Mouse (Mus musculus): ENCODE results near the gene Lrrc51.
"Not testable (repeated sequence)": the region's sequence is repeated elsewhere in the genome, so short reads cannot be mapped to it uniquely, and the experiment has no call there.

Gene Lrrc51

DNA sequence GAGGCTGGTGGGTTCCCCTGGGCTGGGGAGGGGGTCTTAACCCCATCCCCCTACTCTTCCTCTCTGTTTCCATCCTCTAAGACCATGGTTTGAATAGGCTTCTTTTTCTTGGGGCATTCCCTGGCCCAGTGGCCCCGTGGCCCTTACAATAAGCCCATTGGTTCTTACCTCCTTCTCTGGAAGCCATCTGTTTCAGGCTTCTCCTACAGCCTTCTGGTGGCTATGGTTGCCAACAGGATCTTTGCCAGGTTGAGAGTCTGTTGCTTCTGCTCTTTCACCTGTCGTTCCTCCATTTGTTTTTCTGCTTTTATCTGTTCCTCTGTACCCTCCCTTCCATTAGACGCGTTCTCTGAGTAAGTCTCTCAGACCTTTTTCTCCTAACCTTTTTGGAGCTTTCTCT, 3.9 kb upstream of the Lrrc51 start:
- DNase-seq (ENCODE audit: low read depth), result no peak

DNA sequence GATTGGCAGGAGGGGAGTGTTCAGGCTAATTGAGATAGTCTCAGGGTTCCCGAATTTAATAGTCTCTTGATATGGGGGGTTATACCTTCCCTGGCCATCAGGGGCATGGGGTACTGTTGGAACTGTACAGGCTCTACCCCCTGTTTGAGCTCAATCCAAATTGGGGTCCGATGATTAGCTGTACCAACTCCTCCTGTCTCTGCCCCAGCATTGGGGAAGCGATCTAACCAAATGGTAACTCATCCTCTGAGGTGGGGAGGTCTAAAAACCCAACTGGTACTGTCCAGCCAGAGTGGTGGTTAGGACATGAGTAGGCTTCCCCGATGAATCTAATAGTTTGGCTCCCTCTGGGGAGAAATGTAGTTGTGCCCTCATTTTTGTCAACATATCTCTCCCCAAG, 3.3 kb upstream of the Lrrc51 start:
- no peak for DNase-seq (ENCODE audit: low read depth)

DNA sequence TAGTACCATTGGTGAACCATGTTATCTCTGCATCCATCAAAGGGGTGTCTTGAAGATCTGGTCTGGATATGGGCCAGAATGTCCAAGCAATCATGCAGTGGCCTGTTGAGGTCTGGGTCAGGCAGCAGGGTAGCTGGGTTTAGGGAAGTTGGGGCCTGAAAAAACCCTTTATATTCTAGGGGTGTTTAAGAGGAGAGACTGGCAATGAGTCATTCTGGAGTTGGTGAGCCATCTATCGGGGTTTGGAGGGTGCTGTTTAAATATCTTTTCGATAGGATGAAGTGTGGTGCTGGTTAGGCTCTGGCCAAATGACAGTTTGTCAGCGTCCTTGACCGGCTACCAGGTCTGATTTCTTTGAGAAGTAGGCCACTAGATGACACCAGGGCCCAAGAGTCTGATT, 2.3 kb upstream of the Lrrc51 start:
- DNase-seq (ENCODE audit: low read depth), result no peak

DNA sequence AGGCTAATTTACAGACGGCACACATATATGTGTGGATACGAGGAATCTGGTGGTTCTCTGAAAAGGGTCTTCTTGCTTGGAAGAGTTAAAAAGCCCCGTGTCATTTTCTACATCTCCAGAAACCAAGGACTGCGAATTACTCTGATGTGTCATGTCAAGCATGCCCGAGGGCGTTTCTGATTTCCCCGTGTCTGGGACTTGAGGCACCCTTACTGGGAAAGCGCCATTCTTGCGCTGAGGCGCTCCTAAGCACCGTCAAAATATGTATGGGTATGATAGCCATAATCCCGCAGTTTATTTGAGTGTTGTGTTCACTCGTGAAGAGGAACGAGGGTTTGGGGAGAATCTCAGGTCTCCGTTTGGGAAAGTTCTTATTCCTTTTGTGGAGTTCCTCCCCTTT, 395 bp downstream of the Lrrc51 start:
- DNase-seq (ENCODE audit: low read depth), result no peak

DNA sequence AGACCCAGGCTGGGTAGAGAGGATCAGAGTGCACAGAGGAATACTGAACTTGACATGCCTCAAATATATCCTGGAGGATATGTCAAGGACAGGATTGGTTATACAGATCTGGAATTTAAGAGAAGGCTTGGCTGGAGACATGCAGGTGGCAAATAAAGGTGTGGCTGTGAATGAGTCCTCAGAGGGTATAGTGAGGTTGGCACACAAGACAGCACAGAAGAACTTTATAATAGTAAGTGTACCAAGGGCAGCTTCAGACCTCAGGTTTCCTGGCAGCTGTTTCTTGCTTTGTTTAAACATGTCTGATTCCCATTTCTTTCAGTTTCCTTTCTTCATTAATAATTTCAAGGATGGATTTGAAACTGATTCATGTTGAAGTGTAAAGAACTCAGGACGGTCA, 1.1 kb downstream of the Lrrc51 start:
- DNase-seq (ENCODE audit: low read depth), result no peak

DNA sequence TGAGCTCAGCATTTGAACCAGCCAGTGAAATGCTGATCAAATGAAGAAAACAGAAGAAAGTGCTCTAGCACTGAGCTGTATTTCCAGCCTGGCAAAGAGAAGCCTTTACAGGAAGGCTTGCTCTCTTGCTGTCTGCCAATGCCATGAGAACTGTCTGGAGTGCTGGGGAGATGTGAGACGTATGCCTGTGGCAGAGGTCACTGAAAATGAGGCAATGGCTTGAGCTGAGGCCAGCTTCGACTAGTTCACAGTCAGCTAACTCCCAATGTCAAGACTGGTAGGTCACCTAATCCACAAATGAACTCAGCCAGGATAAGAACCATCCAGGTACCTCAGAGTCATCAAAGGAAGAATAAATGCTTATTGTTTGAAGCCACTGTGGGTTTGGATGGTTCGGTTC, 5.6 kb downstream of the Lrrc51 start:
- no peak for DNase-seq (ENCODE audit: low read depth)

DNA sequence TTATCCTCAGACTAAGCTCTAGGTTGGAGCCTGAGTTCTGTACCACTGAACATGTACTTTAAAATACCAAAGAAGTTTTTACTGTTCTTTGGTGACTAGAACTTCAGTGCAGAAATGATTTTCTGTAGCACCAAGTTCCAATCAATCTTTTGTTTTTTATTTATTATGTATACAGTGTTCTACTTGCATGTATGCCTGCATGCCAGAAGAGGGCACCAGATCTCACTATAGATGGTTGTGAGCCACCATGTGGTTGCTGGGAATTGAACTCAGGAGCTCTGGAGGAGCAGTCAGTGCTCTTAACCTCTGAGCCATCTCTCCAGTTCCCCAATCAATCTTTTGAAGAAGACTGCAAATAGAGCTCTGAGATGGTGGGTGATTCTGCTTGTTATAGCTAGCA, 7.8 kb downstream of the Lrrc51 start:
- not testable (repeated sequence) for DNase-seq (ENCODE audit: low read depth)

DNA sequence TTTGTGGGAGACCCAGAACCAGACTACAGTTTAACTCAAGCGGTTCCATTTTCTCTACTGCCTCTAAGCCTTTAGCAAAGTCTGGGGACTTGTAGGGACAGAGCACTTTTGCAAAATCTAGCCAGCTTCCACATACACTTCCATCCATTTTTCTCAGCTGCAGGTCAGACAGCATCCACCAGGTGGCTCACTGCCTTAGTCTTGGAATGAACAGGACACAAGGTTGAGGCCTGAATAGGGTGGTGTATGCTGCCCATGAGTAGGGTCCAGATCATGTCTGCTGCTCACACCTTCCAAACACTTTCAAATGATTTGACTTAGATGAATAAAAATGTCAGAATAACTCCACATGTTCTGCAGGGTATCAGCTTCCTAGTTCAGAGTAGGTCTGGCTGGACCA, 15.6 kb downstream of the Lrrc51 start:
- DNase-seq (ENCODE audit: low read depth), result peak; percentile 58

DNA sequence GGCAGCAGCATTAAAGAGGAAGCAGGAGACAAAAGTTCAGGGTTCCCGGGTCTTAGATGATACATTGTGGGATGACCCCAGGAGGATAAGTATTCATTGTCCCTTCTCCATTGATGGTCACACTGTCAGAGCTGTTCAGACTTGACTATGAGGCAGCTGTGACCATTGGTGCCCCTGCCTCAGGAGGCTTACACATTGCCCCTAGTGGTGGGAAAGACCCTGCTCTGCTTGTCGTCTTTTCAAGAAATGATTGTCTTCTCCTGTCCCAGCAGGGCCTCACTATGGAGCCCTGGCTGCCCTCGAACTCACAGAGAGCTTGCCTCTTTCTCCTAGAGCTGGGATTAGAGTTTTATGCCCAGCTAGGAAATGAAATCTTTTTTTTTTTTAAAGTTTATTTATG, 21.7 kb downstream of the Lrrc51 start:
- DNase-seq (ENCODE audit: low read depth), result no peak

DNA sequence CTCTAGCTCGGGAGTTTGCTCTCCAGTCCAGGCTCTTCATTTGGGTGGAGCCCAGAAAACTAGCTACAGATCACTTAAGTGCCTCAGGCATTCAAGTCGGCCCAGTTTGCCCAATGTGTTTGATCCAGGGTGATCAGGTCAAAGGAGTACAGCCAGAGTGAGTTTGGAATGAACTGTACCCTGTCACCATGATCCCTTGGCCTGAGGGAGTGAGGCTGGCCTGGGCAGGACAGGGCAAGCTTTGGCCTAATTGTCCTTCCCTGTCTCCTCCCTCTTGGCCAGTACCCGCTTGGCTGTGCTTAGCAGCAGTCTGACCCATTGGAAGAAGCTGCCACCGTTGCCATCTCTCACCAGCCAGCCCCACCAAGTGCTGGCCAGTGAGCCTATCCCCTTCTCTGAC, 23.6 kb downstream of the Lrrc51 start:
- DNase-seq (ENCODE audit: low read depth), result no peak

DNA sequence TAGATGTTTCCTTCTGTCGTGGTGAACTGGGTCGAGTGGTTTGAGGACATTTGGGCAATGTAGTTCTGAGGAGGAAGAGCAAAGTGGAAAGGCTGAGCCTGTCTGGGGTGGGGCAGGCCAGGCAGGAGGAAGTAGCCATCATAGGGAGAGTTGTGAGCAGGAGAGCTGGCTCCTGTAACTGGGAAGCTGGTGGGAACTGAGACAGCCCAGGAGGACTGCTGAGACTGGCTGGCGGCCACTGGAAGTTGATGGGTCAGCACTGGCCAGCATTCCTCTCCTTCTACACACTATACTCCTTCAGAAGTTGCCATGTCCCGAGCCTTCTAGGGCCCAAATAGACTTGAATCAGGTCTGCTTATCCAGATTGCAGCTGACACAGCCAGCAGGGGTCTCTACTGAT, 25.3 kb downstream of the Lrrc51 start:
- DNase-seq (ENCODE audit: low read depth), result no peak

DNA sequence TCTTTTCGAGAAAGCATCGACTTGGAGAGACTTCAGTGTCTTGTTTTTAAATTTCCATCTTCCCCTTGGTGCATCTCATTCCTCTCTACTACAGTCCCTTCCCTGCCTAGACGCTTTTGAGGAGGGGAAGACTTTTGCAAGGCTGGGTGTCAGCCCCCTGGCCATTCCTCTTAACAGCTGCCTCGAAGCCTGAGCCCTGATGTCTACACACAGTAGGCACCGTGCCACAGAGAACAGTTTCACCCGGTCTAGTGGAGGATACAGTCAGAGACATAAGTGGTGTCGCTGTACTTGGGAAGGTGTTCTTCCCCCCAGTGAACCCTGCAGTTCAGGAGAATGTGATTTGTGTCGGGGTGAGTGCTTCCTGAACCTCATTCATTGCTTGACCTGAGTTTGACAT, 27.0 kb downstream of the Lrrc51 start:
- DNase-seq (ENCODE audit: low read depth), result no peak

DNA sequence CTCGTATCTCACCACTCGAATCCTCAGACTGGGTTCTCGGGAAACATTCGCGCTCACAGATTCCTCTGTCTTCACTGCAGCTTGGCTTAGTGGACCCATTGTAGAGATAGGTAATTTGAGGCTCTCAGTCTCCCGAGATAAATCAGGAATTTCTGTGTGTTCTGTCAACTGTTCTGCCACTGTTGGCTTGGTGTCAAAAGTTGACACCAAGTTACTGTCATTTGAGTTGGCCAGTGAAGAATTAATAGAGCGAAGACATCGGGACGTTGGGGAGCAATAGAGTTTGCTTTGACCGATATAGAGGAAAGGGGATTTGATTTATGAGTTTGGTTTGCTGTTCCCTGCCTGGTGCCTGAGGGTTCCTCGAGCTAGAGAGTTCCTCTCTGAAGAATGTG, 27.4 kb downstream of the Lrrc51 start, which contains the start of gene Tomt:
Gene Tomt (minus strand): TSS at position 73 of the 395 bp plus-strand sequence.
- DNase-seq (ENCODE audit: low read depth), result no peak

DNA sequence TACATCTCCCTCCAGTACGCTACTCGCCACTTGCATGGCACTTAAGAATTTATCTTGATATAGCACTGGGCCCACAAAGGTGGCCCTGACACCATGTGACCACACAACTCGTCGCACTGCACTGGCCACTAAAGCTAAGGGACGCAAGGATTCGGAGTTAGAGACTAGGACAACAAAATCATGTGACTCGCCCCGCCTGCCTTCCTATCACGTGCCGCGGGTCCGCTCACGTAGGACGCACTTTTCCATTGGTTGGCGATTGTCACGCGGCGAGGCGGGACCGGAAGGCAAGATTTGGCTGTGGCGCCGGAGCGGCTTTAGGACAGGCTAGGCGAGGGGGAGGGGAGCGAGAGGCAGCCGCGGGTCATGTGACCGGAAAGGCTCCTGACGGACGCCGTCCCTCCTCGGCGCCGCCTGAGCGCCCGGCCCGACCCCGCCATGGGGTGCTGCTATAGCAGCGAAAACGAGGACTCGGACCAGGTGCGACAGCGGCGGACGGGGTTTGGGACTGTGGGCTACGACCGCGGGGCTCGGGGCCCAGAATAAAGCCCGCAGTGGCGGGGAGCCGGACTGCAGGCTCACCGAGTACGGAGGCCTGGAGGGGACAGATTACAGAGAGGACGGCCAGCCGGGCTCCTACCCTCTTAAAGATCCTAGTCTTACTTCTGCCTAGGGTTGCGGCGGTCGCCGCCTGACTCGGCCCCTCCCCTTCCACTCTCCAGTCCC, 28.0 kb downstream of the Lrrc51 start, which contains the start of gene Lamtor1:
Gene Lamtor1 (plus strand): TSS at position 344 of the 726 bp plus-strand sequence.
- peak; percentile 97 for DNase-seq (ENCODE audit: low read depth)

DNA sequence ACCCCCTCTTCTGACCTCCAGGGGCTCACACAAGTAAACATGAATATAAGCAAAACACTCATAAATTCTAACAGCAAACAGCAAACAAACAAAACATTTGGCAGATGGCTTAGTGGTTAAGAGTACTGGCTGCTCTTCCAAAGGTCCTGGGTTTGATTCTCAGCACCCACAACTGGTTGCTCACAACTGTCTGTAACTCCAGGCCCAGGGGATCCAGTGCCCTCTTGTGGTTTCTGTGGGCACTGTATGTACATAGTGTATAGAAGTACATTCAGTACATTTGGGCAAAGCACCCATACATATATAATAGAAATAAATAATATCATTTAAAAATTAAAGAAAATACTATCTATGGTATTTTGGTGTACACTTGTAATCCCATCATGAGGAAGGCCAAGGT, 30.8 kb downstream of the Lrrc51 start:
- no peak for DNase-seq (ENCODE audit: low read depth)

DNA sequence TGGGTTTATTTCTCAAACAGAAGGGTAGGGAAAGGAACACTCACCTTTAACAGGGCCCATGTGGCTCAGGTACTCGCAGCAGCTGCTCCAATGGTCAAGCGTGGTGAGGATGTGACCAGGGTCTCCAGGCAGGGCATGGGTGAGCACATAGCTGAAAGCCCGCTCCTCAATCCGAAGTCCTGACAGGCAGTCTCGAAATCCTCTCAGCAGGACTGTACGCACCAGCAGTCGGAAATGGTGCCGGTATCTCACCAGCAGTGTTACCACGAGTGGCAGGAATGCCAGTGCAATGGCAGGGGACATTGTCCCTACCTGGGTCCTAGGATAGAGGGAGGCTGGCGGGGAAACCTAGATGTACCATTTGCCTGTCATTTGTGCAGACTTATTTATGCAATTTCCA, 31.7 kb downstream of the Lrrc51 start:
- no peak for DNase-seq (ENCODE audit: low read depth)

DNA sequence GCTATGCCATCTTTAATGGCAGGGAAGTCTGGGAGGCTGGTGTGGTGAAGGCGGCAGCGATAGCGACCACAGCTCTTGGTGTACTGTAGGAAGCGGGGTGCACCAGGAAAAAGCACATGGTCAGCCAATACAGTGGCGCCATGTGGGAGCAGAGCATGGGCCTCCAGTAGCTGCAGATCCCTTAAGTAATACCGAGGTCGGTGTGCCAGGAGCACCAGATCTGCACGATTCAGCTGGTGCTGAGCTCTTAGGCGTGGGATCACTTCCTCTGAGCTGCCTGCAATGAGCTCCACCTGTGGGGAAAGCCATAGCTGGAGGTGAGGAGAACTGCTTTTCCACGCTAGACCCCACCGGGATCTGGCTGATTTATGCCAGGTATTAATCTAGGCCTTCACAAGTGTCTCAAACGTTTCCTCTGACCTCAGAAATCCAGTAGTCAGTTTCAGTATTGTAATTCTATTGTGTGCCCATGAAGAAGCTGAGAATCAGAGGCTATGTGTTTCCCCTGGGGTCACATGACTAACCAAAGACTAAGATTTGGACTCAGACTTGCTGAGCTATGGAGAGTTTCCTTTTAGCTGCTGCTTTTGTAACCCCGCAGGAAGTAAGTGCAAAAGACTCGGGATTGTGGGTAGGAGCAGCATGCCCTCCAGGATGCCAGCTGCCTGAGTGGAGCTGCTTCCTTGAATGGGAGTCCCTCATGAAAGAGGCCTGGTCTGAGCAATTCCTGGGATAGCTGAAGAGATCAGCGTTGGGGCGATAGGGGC, 33.2 kb downstream of the Lrrc51 start:
- DNase-seq (ENCODE audit: low read depth), result no peak

DNA sequence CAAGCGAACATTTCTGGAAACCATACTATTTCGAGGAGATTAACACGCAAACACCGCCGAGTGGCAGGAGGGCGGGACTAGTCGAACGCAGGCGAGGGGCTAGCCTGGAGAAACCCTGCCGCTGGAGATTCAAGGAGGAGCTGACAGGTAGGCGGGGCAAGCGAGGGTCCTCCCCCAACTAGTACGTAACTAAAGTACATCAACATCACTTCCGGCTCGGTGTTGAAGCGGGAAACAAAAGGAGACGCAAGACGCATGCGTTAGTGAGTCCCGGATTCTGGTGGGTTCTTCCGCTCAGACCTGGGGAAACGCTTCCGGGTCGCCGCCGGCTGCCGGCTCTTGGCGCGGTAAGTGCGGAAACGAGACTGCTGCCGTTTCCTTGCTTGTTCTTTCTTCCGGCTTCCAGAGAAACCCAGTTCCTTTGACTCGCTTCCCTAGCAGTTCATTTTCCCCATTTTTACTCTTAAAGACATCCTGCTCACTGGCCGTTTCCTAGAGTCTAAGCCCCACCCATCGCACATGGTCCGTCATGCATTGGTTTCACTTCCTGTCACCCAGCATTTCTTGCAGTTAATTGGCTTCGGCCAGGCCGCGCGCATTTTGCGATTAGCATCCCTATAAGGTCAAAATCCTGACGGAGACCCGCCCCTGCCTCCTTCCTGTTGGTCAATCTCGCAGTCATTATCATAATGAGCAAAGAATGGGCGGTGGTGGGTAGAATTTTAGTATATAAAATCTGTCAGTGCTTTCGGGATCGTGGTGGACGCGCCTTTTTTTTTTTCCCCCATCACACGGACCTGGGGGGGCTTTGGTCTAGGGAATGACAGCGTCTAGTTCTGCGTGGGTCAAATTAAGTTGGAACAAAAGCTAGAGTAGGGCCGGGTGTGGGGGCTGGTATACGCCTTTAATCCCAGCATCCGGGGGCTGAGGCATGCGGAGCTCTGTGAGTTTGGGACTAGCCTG, 37.3 kb downstream of the Lrrc51 start:
- peak; percentile 96 for DNase-seq (ENCODE audit: low read depth)

DNA sequence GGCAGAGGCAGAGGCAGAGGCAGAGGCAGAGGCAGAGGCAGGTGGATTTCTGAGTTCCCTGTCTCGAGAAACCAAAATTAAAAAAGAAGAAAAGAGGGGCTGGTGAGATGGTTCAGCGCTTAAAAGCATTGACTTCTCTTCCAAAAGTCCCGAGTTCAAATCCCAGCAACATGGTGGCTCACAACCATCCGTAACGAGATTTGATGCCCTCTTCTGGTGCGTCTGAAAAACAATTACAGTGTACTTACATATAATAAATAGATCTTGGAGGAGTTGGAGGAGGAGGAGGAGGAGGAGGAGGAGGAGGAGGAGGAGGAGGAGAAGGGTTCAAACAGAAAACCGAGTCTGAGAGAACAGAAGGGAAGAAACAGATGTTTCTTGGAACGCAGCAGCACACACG, 38.0 kb downstream of the Lrrc51 start:
- no peak for DNase-seq (ENCODE audit: low read depth)

DNA sequence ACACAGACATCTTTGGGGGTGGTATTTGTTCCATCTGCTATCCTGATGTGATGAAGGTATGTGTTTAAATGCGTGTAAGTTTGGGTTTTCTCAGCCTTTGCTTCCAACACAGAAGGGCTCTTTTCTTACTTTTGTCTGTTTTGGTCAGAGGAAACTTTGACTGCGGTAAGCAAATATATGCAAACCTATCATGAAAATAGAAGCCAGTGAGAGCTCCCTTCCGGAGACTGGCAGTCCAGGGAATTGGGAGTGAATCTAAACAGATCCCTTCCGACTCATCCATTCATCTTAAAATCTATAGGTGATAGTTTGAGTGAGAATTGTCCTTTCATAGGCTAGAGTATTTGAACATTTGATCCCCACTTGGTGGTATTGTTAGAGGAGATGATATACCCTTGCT, 45.2 kb downstream of the Lrrc51 start:
- no peak for DNase-seq (ENCODE audit: low read depth)

DNA sequence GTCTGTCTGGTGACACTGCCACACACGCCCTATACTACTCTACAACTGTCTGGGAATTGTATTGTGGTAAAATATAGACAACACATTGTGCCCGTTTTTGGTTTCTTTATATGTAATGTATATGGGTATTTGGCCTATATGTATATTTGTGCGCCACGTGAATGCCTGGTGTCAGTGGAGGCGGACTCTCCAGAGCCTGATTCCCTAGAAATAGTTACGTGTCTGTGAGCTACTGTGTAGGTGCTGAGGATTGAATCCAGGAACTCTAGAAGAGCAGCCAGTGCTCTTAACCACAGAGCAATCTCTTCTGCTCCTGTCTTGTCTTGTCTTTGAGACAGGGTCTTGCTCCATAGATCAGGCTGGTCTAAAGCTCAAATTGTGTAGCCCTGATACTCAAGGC, 47.4 kb downstream of the Lrrc51 start:
- DNase-seq (ENCODE audit: low read depth), result no peak

DNA sequence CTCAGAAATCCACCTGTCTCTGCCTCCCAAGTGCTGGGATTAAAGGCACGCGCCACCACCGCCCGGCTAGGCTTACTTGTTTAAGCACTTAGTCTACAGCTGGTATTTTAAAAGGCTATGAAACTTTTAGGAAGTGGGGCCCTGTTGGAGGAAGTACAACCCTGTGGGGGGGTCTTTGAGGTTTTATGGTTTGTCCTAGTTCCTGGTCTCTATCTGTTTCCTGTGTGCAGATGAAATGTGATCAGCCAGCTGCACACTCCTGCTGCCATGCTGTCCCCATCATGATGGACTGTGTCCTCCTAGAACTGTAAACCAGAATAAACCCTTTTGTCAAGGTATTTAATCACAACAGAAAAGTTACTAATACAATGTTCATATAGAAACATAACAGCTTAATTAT, 49.5 kb downstream of the Lrrc51 start:
- DNase-seq (ENCODE audit: low read depth), result no peak
